Mouse (Mus musculus) kidney, postnatal 10 days (tissue): ENCODE data around the gene Sgms1.

Experiments used
- DNase-seq: peaks from one replicate; pipeline ENCODE4 v3.0.0; 2021; ENCODE audit warnings: mixed read lengths

The Sgms1 gene

DNA sequence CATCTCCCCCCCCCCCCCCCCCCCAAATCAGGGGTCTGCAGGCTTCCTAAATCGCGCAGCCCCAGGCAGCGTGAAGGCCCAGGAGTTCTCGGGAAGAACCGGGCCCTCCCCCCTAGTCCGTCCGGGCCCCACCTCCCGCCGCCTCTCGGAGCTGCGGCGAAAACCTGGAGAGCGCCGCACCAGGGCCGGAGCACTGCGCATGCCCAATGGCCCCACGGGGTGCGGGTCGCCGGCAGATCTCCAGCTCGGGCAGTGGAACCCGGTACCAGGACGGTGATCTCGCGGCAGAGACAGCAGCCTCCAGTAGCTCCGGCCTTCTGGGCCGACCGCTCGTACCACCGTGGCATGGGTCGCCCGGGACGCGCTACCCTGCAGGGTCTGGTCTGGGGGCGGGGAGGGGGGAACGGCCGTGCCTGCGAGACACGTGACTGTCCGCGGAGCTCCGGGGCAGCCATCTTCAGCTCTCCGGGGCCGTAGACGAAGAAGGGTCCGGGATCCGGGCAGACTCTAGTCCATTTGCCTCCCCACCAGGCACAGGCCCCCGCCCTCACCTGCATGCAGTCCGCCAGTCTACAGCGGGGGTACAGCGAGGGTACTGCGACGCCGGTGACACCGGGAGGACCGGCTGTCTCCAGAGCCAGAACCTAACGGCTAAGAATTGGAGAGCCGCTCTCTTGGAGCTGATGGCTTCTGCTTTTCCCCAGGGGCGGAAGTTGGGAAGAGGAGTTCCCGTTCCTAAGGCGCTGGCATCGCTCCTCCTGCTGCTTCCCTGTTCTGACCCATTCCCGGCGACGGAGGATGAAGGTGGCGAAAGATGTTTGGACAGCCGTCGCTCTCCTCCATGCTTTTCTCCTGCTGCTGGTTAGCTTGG is at the start of gene Sgms1:
TSS of gene Sgms1 (minus strand) at position 714 of the 871 bp plus-strand sequence.
- peak; percentile 97 for DNase-seq

- no peak for DNase-seq
These were observed 36.3 kb upstream of the Sgms1 start for GRCm38 (mm10) chr19:32425856-32426255.

GRCm38 (mm10) chr19:32424706-32425105 is 35.2 kb upstream of the Sgms1 start:
- DNase-seq = no peak

- no peak for DNase-seq
These were observed 29.6 kb upstream of the Sgms1 start for GRCm38 (mm10) chr19:32419069-32419468.

DNA sequence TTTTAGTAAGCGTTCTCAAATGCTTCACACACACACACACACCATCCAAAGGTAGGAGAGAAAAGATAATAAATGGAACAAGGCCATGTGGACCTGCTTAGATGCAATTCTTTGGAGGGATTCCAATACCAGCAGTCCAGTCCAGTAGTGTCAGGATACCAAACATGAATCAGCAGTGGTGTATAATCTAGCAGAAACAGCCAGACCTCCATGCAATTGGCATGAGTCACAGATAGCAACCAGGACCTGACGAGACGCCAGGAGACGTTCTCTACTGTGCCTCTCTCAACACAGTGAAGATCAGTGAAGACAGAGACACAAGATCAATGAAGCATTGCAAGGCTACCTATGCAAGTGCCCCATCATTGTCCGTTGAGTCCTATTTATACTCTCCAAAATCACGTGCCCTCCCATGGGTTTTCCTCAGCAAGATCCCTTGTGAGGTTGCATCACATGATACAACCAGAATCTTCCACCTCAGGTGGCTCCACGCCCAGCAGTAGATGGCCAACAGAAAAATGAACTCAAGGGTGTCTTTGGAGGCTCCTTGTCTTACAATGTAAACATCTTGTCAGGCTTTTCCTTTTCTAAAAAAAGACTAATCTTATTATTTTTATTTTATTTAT is 27.3 kb upstream of the Sgms1 start:
- DNase-seq = no peak

GRCm38 (mm10) chr19:32409603-32410360 is 20.3 kb upstream of the Sgms1 start:
- no peak for DNase-seq

DNA sequence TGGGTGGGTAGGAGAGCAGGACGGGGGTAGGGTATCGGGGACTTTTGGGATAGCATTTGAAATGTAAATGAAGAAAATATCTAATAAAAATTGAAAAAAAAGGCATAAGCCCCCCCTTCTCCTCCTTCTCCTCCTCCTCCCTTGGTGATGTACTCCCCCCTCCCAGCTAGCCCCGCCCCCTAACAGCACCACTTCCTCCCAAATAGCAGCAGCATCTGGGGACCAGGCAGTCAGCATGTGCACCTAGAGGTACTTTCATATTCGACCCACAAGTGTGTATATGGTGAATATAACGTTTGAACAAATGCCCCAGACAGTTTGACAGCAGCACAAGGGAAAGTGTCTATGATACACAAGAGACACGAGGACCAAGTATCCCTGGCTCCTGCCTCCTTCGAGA is 17.2 kb upstream of the Sgms1 start:
- DNase-seq = no peak

DNA sequence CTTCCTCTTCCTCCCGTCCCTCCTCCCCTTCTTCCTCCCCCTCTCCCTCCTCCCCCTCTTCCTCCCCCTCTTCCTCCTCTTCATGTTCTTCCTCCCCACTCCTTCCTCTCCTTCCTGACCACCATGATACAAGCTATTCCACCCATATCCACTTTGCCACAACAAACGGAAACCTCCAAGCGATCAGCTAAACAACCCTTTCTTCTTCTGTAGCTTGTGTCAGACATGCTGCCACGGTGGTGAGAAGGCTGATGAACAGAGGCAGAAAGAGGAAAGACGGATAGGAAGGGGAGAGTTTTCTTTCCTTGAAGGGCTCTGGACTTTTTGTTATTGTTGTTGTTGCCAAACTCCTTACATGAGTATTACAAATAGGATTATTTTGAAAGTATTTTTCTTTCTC is 14.9 kb upstream of the Sgms1 start:
- DNase-seq = no peak

DNA sequence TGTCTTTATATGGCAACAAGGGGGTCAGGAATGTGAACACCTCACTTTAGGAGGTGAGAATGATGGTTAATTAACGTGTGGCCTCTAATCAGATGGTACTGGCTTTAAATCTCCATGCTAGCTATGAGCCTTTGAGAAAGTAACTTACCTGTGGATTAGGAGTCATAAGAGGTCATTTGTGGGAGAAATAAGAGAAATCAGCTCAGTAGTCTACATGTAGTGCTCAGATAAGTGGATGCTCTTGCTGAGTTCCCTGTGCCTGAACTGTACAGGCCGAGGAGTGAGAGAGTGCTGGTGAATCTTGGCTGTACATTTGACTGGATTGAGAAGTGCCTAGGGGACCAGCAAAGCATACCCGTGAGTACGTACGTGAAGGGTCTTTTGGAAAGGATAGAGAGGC is 14.3 kb upstream of the Sgms1 start:
- DNase-seq = no peak

DNA sequence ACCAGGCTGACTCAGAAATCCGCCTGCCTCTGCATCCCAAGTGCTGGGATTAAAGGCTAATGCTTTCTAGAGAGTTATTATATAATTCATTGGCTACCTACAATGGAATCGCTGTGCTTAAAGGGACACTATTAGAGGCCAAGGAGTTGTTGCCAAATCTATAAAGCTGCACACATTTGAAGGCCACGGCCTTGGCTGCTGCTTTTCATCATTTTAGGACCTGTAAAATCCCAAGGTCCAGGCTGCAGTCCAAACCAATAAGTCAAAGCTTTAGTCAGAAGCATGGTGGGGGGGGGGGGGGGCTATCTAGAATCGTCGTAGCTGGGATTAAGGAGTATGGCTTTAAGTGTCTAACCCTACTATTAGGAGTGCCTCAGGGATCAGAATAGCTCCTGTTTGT is 9.0 kb upstream of the Sgms1 start:
- no peak for DNase-seq

DNA sequence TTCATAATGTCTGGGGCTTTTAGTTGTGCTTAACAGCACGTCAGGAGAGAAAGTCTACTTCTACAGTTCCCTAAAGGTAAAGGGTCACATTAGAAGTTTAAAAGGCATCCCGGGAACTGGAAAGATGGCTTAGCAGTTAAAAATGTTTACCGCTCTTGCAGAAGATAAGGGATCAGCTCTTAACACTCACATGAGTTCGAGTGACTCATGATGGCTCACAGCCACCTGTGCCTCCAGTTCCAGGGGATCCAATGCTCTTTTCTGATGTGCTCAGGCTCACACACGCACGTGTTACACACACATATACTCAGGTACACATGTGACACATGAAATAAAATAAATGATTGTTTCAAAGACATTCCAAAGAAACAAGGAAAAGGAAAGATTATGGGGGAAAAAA is 6.8 kb upstream of the Sgms1 start:
- DNase-seq = no peak

- DNase-seq = no peak
These were observed 5.3 kb upstream of the Sgms1 start for GRCm38 (mm10) chr19:32394825-32395224.

DNA sequence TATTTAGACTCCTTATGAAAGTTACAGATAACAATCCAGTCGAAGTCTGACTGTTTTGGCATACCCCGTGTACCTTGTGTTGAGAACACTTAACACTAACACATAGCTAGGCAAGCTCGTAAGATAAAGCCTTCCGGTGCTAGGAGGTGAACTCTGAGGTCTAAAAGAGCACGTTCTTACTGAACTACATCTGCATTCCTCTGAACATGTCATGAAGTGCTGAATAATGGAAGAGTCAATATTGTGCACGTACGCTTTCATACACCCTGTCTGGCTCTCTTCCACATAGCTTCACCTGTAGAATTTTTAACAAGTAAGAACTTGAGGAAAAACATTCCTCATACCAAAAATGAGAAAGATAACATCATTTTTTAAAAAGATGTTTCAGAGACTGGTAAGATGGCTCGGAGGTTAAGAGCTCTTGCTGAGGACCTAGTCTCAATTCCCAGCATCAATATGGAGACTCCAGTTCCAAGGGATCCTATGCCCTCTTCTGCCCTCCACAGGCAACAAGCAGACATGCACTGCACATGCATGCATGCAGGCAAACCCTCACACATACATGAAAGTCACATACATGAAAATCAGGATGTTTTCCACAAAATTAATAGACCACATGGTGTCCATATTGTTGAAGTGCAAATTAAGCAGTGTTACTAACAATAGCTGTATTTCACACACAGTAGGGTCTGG is 4.4 kb upstream of the Sgms1 start:
- no peak for DNase-seq

DNA sequence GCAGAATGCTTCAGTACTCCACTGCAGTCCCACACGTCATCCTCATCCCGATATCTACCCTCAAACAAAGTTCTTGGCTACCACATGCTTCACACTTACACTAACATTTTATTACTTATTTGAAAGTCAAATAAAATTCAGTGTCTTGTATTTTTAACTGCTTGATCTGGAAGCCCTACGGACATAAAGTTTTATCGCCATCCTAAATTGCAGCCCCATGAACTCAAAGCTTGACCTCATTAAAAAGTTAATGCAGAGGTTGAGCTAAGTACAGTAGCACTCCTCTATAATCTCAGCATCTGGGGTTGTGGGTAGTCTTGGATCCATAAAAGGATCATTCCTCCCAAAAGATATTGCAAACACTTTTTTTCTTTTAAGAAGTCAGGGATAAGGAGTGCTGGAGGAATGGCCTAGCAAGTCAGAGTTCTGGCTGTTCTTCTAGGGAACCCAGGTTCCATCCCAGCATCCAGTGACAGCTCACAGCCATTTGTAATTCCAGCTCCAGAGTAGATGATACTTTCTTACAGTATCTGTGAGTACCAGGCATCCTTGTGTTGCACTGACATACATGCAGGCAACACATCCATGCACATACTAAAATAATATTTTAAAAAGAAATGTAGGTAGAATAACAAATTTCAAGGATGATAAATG is 3.7 kb upstream of the Sgms1 start:
- DNase-seq = no peak

GRCm38 (mm10) chr19:32391441-32391840 is 1.9 kb upstream of the Sgms1 start:
- DNase-seq = no peak

- no peak for DNase-seq
These were observed 602 bp upstream of the Sgms1 start for GRCm38 (mm10) chr19:32390116-32390515.

GRCm38 (mm10) chr19:32388191-32388921 is 1.2 kb downstream of the Sgms1 start:
- peak; percentile 97 for DNase-seq

- peak; percentile 72 for DNase-seq
These were observed 1.9 kb downstream of the Sgms1 start for GRCm38 (mm10) chr19:32387403-32388190.

- DNase-seq = peak; percentile 85
These were observed 2.7 kb downstream of the Sgms1 start for GRCm38 (mm10) chr19:32386556-32387402.

DNA sequence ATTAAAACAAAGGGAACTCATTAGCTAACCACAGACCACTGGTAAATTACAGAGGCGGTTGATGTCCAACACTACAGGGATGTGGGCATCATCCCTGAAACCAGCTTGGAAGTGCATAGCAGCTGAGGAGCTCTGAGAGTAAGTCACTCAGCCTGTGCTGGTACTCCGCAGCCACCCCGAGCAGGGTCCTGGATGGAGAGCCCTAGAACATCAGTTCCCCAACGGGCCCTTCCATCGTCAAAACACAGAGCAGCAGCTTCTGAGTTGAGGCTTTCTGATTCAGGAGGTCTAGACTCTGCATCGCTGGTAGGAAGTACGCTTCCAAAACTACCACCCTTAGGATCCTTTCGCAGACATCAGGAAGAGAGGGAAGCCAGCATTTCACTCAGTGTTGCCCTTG is 5.8 kb downstream of the Sgms1 start:
- DNase-seq = no peak
